Mouse (Mus musculus): ENCODE data around the gene Rhox13. TPM values are rescaled to one million over a fixed set of nuclear protein-coding genes. Genes with fewer than 3 reads are reported as not detected.

The Rhox13 gene
- not detected in 2 replicates for polyA plus RNA-seq (2015; fragmentation: Nextera tagmentation; extraction: Ambion mirVana)

GRCm38 (mm10) chrX:38120982-38121381 is at the start of gene Rhox13:
Rhox13 (plus strand) TSS chrX:38121219.
- H3K4me1 ChIP-seq: no peaks in the 10 kb centered on the region
- no peaks in the 10 kb centered on the region for H3K36me3 ChIP-seq
- H3K9ac ChIP-seq (replicated peaks): no peak within 1 kb of the TSS
- H3K4me3 ChIP-seq (replicated peaks): no peak within 1 kb of the TSS
- H3K27ac ChIP-seq (replicated peaks): no peak within 1 kb of the TSS
- no peaks in the 10 kb centered on the region for H3K27me3 ChIP-seq (replicated peaks)
- no peaks in the 10 kb centered on the region for H3K9me3 ChIP-seq (replicated peaks)
- WGBS: 98% methylated on average over 20 of the region's 20 CpGs
- H3K4me2 ChIP-seq: no peak within 1 kb of the TSS
- ATAC-seq (ENCODE audit: low FRiP score): no peak

- Histone ChIP-seq H3K4me1 (no peaks in the 10 kb centered on the region), H3K4me3 (replicated peaks) (no peak overlapping the region), H3K36me3 (no peaks in the 10 kb centered on the region), H3K9ac (replicated peaks) (no peak overlapping the region), H3K27me3 (replicated peaks) (no peaks in the 10 kb centered on the region), H3K9me3 (replicated peaks) (no peaks in the 10 kb centered on the region), H3K4me2 (no peak overlapping the region), H3K27ac (replicated peaks) (no peak overlapping the region)
- WGBS: 24% methylated on average over 12 of the region's 12 CpGs
- ATAC-seq (ENCODE audit: low FRiP score): no peak
Measured at GRCm38 (mm10) chrX:38084226-38084625, 36.8 kb upstream of the Rhox13 start.

- Histone ChIP-seq H3K9me3 (replicated peaks) (no peaks in the 10 kb centered on the region), H3K4me1 (no peaks in the 10 kb centered on the region), H3K9ac (replicated peaks) (no peak within 1 kb of the TSS), H3K4me3 (replicated peaks) (no peak within 1 kb of the TSS), H3K27me3 (replicated peaks) (no peaks in the 10 kb centered on the region), H3K36me3 (no peaks in the 10 kb centered on the region), H3K27ac (replicated peaks) (no peak within 1 kb of the TSS), H3K4me2 (no peak within 1 kb of the TSS)
- no peak for ATAC-seq (ENCODE audit: low FRiP score)
- WGBS: 88% methylated on average over 9 of the region's 9 CpGs
Measured at GRCm38 (mm10) chrX:38085041-38085440, 36.0 kb upstream of the Rhox13 start, which contains the start of gene Rhox11. Rhox11 (minus strand) TSS chrX:38085141.

GRCm38 (mm10) chrX:38110807-38111206 is 10.2 kb upstream of the Rhox13 start, which contains the start of gene Rhox12:
Rhox12 (minus strand) TSS chrX:38110907.
- no peak within 1 kb of the TSS for H3K9ac ChIP-seq (replicated peaks)
- H3K9me3 ChIP-seq (replicated peaks): no peaks in the 10 kb centered on the region
- no peak within 1 kb of the TSS for H3K4me2 ChIP-seq
- no peaks in the 10 kb centered on the region for H3K27me3 ChIP-seq (replicated peaks)
- no peak within 1 kb of the TSS for H3K27ac ChIP-seq (replicated peaks)
- H3K4me1 ChIP-seq: no peaks in the 10 kb centered on the region
- H3K36me3 ChIP-seq: no peaks in the 10 kb centered on the region
- no peak for ATAC-seq (ENCODE audit: low FRiP score)
- 77% methylated on average over 4 of the region's 4 CpGs for WGBS
- no peak within 1 kb of the TSS for H3K4me3 ChIP-seq (replicated peaks)

DNA sequence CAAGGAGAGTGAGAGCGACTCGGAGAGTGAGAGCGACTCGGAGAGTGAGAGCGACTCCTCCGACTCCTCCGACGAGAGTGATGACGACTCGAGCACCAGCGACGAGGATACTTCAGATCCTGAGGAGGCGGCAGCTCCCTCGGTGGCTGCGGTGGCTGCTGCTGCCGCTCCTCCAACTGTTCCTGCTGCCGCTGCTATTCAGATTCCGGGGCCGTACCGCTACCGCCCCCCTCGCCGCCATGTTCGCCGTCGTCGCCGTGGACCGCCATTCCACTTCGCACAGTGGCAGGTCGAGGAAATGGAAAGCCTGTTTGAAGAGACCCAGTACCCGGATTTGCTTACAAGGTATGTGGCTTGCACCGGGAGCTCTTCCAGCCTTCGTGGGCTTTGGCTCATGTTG is 459 bp downstream of the Rhox13 start:
- H3K4me1 ChIP-seq: no peaks in the 10 kb centered on the region
- no peak for ATAC-seq (ENCODE audit: low FRiP score)
- H3K27ac ChIP-seq (replicated peaks): no peak overlapping the region
- no peak overlapping the region for H3K9ac ChIP-seq (replicated peaks)
- WGBS: 85% methylated on average over 34 of the region's 34 CpGs
- H3K9me3 ChIP-seq (replicated peaks): no peaks in the 10 kb centered on the region
- H3K36me3 ChIP-seq: no peaks in the 10 kb centered on the region
- no peak overlapping the region for H3K4me3 ChIP-seq (replicated peaks)
- no peaks in the 10 kb centered on the region for H3K27me3 ChIP-seq (replicated peaks)
- H3K4me2 ChIP-seq: no peak overlapping the region

- WGBS: 74% methylated on average over 1 of the region's 1 CpGs
Measured at GRCm38 (mm10) chrX:38159097-38159496, 38.1 kb downstream of the Rhox13 start.

DNA sequence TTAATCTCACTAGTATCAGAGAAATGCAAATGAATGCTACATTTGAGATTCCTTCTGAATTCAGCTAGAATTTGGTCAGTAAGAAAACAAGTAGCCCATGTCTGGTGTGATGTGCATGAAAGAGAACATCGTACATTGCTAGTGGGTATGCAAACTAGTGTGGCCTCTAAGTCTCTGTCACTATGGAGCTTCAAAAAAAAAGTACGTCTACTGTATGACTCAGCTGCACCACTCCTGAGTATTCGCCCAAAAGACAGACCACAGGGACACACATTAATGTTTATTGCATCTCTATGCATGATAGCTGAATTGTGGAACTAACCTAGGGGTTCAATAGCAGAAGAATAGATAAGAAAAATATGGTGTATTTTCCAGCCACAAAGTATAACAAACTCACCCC is 44.3 kb downstream of the Rhox13 start:
- no peaks in the 10 kb centered on the region for H3K36me3 ChIP-seq
- no peak for ATAC-seq (ENCODE audit: low FRiP score)
- WGBS: 87% methylated on average over 3 of the region's 3 CpGs
- H3K4me2 ChIP-seq: no peak overlapping the region
- no peak overlapping the region for H3K27ac ChIP-seq (replicated peaks)
- no peak overlapping the region for H3K9ac ChIP-seq (replicated peaks)
- no peaks in the 10 kb centered on the region for H3K4me1 ChIP-seq
- no peaks in the 10 kb centered on the region for H3K9me3 ChIP-seq (replicated peaks)
- no peaks in the 10 kb centered on the region for H3K27me3 ChIP-seq (replicated peaks)
- no peak overlapping the region for H3K4me3 ChIP-seq (replicated peaks)

More at GRCm38 (mm10) chrX:38159097-38159496, 38.1 kb downstream of the Rhox13 start:
- Histone ChIP-seq H3K4me2 (no peak overlapping the region), H3K27ac (replicated peaks) (no peak overlapping the region), H3K4me3 (replicated peaks) (no peak overlapping the region), H3K9me3 (replicated peaks) (no peaks in the 10 kb centered on the region), H3K4me1 (no peaks in the 10 kb centered on the region), H3K9ac (replicated peaks) (no peak overlapping the region), H3K36me3 (no peaks in the 10 kb centered on the region), H3K27me3 (replicated peaks) (no peaks in the 10 kb centered on the region)
- ATAC-seq (ENCODE audit: low FRiP score): no peak

GRCm38 (mm10) chrX:38166064-38166463 is 45.0 kb downstream of the Rhox13 start:
- Histone ChIP-seq H3K36me3 (no peaks in the 10 kb centered on the region), H3K27ac (replicated peaks) (no peak overlapping the region), H3K9ac (replicated peaks) (no peak overlapping the region), H3K4me1 (no peaks in the 10 kb centered on the region), H3K27me3 (replicated peaks) (no peaks in the 10 kb centered on the region), H3K9me3 (replicated peaks) (no peaks in the 10 kb centered on the region), H3K4me2 (no peak overlapping the region), H3K4me3 (replicated peaks) (no peak overlapping the region)
- WGBS: 85% methylated on average over 9 of the region's 9 CpGs
- ATAC-seq (ENCODE audit: low FRiP score): no peak

DNA sequence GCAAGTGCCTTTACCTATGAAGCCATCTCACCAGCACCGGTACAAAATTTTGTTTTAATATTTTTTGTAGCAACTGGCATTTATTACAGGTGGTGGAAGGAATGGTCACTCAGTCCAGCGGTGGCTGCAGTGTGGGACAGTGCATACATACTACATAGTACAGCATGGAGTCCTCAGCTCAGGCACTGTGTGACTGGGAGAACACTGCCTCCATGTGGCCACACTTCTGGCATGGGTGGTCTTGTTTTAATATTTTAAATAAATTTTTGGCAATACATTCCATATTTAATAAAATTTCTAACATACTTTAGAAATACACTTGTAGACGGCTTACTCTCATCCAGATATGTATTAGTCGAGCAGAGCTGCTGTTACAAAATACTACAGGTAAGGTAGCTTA is 45.6 kb downstream of the Rhox13 start:
- no peak for ATAC-seq (ENCODE audit: low FRiP score)
- Histone ChIP-seq H3K4me2 (no peak overlapping the region), H3K27me3 (replicated peaks) (no peaks in the 10 kb centered on the region), H3K27ac (replicated peaks) (no peak overlapping the region), H3K9me3 (replicated peaks) (no peaks in the 10 kb centered on the region), H3K36me3 (no peaks in the 10 kb centered on the region), H3K9ac (replicated peaks) (no peak overlapping the region), H3K4me1 (no peaks in the 10 kb centered on the region), H3K4me3 (replicated peaks) (no peak overlapping the region)
- 80% methylated on average over 4 of the region's 4 CpGs for WGBS

Other genes with a start within 250 kb of the Rhox13 start
- gene Rhox8, start 242.3 kb upstream of the Rhox13 start, polyA plus RNA-seq (2015; fragmentation: Nextera tagmentation; extraction: Ambion mirVana): 0.15 TPM in 1 of 2 replicates, not detected in the other
- gene Rhox7b, start 224.0 kb upstream of the Rhox13 start, polyA plus RNA-seq (2015; fragmentation: Nextera tagmentation; extraction: Ambion mirVana): not detected in 2 replicates
- gene Rhox9, start 219.4 kb upstream of the Rhox13 start, polyA plus RNA-seq (2015; fragmentation: Nextera tagmentation; extraction: Ambion mirVana): not detected in 2 replicates
- not detected in 2 replicates for gene Btg1-ps1, start 102.4 kb upstream of the Rhox13 start, polyA plus RNA-seq (2015; fragmentation: Nextera tagmentation; extraction: Ambion mirVana)
- gene Btg1-ps2, start 78.1 kb upstream of the Rhox13 start, polyA plus RNA-seq (2015; fragmentation: Nextera tagmentation; extraction: Ambion mirVana): not detected in 2 replicates
- not detected in 2 replicates for gene Rhox10, start 54.7 kb upstream of the Rhox13 start, polyA plus RNA-seq (2015; fragmentation: Nextera tagmentation; extraction: Ambion mirVana)
- not detected in 2 replicates for gene Rhox11, start 36.1 kb upstream of the Rhox13 start, polyA plus RNA-seq (2015; fragmentation: Nextera tagmentation; extraction: Ambion mirVana)
- not detected in 2 replicates for gene Rhox12, start 10.3 kb upstream of the Rhox13 start, polyA plus RNA-seq (2015; fragmentation: Nextera tagmentation; extraction: Ambion mirVana)
- 4.3 and 4.5 TPM in 2 replicates for gene Zbtb33, start 68.6 kb downstream of the Rhox13 start, polyA plus RNA-seq (2015; fragmentation: Nextera tagmentation; extraction: Ambion mirVana)
- gene Tmem255a, start 131.2 kb downstream of the Rhox13 start, polyA plus RNA-seq (2015; fragmentation: Nextera tagmentation; extraction: Ambion mirVana): 48.0 and 48.5 TPM in 2 replicates
- gene Atp1b4, start 195.0 kb downstream of the Rhox13 start, polyA plus RNA-seq (2015; fragmentation: Nextera tagmentation; extraction: Ambion mirVana): 0.84 and 2.0 TPM in 2 replicates

All from neural tube, embryonic 15.5 days (tissue).